Mouse (Mus musculus): ENCODE results near the gene Flot1.

Gene Flot1

GRCm38 (mm10) chr17:35866281-35866831 lies 43.3 kb downstream of the Flot1 start:
- in situ Hi-C loops (cut with MboI), result no loop called here

DNA sequence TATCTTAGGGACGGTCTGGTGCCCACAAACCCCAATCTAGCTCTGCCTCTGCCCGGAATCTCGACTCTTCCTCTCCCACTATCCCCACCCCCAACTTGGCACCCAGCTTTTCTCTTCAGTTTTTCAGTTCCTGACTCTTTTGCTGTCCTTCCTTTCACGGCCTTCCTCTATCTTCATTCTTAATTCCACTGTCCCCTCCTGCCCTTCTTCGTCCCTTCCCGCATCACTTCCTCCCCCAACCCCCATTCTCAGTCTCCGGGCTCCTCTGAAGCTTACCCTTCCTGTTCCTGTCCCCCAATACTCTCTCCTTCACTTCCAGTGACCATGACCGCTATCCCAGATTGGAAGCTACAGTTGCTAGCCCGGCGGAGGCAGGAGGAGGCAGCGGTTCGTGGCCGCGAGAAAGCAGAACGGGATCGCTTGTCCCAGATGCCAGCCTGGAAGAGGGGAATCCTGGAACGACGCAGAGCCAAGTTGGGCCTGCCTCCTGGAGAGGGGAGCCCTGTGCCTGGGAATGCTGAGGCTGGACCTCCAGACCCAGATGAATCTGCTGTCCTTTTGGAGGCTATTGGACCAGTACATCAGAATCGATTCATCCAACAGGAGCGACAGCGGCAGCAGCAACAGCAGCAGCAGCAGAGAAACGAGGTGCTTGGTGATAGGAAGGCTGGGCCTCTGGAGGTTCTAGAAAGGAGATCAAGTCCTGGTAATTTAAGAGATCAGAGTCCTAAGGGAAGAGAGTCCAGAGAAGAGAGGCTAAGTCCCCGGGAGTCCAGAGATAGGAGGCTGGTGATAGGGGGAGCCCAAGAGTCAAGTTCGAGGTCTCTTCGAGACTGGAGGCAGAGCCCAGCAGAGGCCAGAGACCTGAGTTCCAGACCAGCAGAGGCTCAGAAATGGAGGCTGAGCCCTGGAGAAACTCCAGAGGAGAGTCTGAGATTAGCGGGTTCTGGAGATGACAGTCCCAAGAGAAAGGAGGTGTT lies 44.2 kb downstream of the Flot1 start:
- in situ Hi-C loops (cut with MboI), result no loop called here

DNA sequence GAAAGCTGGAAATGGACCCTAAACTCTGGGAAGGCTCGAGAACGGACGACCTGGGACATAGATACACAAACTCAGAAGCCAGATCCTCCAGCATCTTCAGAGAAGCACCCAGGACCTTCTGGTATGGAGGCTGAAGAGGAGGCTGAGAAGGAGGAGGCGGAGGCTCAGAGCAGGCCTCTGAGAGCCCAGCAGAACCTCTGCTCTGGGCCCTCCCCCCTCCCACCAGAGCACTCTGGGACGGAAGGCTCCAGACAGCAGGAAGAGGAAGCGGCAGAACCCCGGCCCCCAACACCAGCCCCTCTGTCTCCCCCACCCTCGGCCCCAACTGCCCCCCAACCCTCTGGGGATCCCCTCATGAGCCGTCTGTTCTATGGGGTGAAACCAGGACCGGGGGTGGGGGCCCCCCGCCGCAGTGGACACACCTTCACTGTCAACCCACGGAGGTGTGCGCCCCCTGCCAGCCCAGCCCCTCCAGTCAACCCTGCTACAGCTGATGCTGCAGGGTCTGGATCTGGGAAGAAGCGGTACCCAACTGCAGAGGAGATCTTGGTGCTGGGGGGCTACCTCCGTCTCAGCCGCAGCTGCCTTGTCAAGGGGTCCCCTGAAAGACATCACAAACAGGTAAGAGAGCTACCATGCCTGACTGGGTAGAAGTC lies 45.3 kb downstream of the Flot1 start:
- in situ Hi-C loops (cut with MboI), result no loop called here

- in situ Hi-C loops (cut with MboI), result no loop called here
Observed at GRCm38 (mm10) chr17:35868961-35869345, 45.9 kb downstream of the Flot1 start.

GRCm38 (mm10) chr17:35869346-35870067 lies 46.5 kb downstream of the Flot1 start:
- in situ Hi-C loops (cut with MboI), result loop anchor here (5.0 kb wide), 1 partner anchor 32 kb away; the partner anchor contains the start of gene Tubb5

DNA sequence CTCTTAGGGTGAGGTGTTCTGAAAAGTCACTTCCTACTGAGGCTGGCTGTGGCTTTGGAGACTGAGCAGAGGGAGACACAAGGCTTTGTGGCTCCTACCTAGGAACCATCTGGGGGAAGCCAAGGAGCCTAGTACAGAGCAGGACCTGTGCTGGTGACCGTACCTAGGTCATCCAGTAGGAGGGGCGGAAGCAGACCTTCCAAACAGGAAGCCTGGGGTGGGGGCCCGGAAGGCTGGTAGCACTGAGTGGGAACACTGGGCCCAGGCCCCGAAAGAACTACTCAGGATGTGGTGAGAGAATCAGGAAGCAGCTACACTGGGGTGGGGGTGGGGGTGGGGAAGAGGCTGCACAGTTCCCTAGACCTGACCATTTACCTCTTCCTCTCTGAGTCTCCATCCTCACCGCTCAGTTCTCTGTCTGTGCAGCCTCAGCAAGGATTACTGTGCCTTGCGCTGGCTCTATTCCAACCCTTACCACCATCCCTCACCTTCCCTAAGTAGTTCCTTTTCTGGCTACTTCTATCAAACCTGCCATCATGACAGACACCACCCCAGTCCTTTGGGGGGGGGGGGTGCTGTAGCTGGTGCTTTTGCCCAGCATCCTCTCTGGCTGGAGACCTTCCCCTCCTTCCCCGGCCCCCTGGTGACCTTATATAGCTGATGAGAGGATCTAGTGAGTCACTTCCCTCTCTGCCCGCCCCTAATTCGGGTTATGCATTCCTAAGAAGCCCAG lies 47.3 kb downstream of the Flot1 start:
- in situ Hi-C loops (cut with MboI), result loop anchor here (5.0 kb wide), 1 partner anchor 33 kb away; the partner anchor contains the start of gene Tubb5

- in situ Hi-C loops (cut with MboI), result loop anchor here (5.0 kb wide), 1 partner anchor 34 kb away; the partner anchor contains the start of gene Tubb5
Observed at GRCm38 (mm10) chr17:35870884-35871696, 48.1 kb downstream of the Flot1 start.

DNA sequence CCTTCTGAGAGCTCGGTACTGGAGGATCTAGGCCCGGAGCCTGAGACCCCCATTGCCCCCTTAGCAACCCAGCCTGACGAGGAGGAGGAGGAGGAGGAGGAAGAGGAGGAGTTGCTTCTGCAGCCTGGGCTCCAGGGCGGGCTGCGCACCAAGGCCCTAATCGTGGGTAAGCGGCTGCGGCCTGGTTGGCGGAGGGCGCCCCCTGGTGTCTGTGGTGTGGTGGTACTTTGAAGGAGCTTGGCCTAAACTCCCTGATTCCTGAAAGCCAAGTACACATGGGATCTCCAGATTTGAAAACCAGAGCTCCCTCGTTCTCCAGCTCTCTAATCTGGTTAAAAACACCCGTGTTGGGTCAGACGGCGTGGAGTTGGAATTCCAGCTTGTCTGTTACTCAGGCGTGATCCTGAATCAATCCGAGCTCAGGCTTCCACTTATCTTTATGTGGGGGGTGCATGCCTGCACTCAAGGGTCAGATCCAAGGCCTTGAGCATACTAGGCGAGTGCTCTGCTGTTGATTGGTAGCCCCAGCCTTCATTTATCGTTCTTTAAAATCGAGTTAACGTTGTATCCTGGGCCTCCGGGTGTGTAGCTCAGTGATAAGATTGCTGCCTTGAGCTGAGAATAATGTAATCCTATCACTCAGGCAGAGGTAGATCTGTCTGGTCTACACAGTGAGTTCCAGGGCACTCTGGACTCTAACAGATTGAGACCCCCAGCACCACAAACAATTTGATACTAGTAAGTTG lies 50.9 kb downstream of the Flot1 start:
- in situ Hi-C loops (cut with MboI), result loop anchor here (5.0 kb wide), 1 partner anchor 37 kb away; the partner anchor contains the start of gene Tubb5

GRCm38 (mm10) chr17:35874721-35875120 lies 51.7 kb downstream of the Flot1 start:
- in situ Hi-C loops (cut with MboI), result loop anchor here (5.0 kb wide), 1 partner anchor 37 kb away; the partner anchor contains the start of gene Tubb5

GRCm38 (mm10) chr17:35879245-35880057 lies 56.4 kb downstream of the Flot1 start, which contains the start of gene Dhx16:
Dhx16 (plus strand) TSS chr17:35879819.
- in situ Hi-C loops (cut with MboI), result no loop called here
